Mouse (Mus musculus) heart, adult 2 months (tissue): Measurements from ENCODE around the gene Fgl2.

Experiments used
- CTCF ChIP-seq: fragments of 200-600 bp; IDR thresholded peaks from 2 replicates; pipeline ENCODE4 v1.8.1; 2022; ENCODE audit warnings: antibody characterized with exemption, mild to moderate bottlenecking, moderate library complexity
- EP300 ChIP-seq: fragments of 200-500 bp; IDR thresholded peaks from 2 replicates; pipeline ENCODE4 v1.6.1; 2011; ENCODE audit warnings: low read depth, low read length, control low read depth; ENCODE audit not compliant: insufficient read depth
- POLR2A ChIP-seq: fragments of 200-500 bp; IDR thresholded peaks from 2 replicates; pipeline ENCODE4 v1.6.1; 2011; ENCODE audit warnings: mild to moderate bottlenecking, low read depth, low read length, control low read depth; ENCODE audit not compliant: insufficient read depth

- TF ChIP-seq CTCF (no peak), POLR2A (no peak), EP300 (no peak)
These were observed 522 bp upstream of the Fgl2 start for GRCm38 (mm10) chr5:21371920-21372319.
